Mouse (Mus musculus): ENCODE measurements around the gene Nfia. TPM values are rescaled to one million over a fixed set of nuclear protein-coding genes. Genes with fewer than 3 reads are reported as not detected.
A peak's percentile ranks its signal among the peaks of the same experiment; 100 is the strongest.

Nfia gene
- polyA plus RNA-seq, 1 experiment from 2014 or later = 19.9 TPM

GRCm38 (mm10) chr4:97854779-97855178, 82.2 kb downstream of the Nfia start:
- Histone ChIP-seq H3K4me3 (ENCODE audit: low read length) (no peak overlapping the region), H3K9ac (replicated peaks; ENCODE audit: low read length) (no peak overlapping the region), H3K27me3 (ENCODE audit: insufficient read depth, low read length) (no peaks in the 10 kb centered on the region), H3K27ac (ENCODE audit: low read length) (no peak overlapping the region), H3K9me3 (ENCODE audit: low read length) (no peaks in the 10 kb centered on the region), H3K36me3 (ENCODE audit: insufficient read depth, low read length) (no peaks in the 10 kb centered on the region), H3K4me1 (ENCODE audit: insufficient read depth, low read length) (0 out of 2 replicates have a peak, but pooled peaks cover 5% of the 10 kb centered on the region), H3K4me2 (replicated peaks; ENCODE audit: low read depth, low read length) (no peak overlapping the region)
- no peak for ATAC-seq (ENCODE audit: low FRiP score, low TSS enrichment)
- 76% methylated on average over 4 of the region's 4 CpGs for WGBS

- no peaks in the 10 kb centered on the region for H3K27me3 ChIP-seq (ENCODE audit: insufficient read depth, low read length)
- peaks cover 11% of the 10 kb centered on the region; the same call in 1 of the 2 replicates for H3K4me1 ChIP-seq (ENCODE audit: insufficient read depth, low read length)
- no peak for ATAC-seq (ENCODE audit: low FRiP score, low TSS enrichment)
- no peak overlapping the region for H3K4me2 ChIP-seq (replicated peaks; ENCODE audit: low read depth, low read length)
- no peak overlapping the region for H3K27ac ChIP-seq (ENCODE audit: low read length)
- no peak overlapping the region for H3K4me3 ChIP-seq (ENCODE audit: low read length)
- no peak overlapping the region for H3K9ac ChIP-seq (replicated peaks; ENCODE audit: low read length)
- H3K36me3 ChIP-seq (ENCODE audit: insufficient read depth, low read length) = no peaks in the 10 kb centered on the region
- H3K9me3 ChIP-seq (ENCODE audit: low read length) = no peaks in the 10 kb centered on the region
- WGBS = 91% methylated on average over 8 of the region's 8 CpGs
These were observed 83.3 kb downstream of the Nfia start for GRCm38 (mm10) chr4:97855712-97856420.

GRCm38 (mm10) chr4:97857549-97857948, 85.0 kb downstream of the Nfia start:
- H3K9ac ChIP-seq (replicated peaks; ENCODE audit: low read length) = no peak overlapping the region
- no peaks in the 10 kb centered on the region for H3K9me3 ChIP-seq (ENCODE audit: low read length)
- H3K4me1 ChIP-seq (ENCODE audit: insufficient read depth, low read length) = peaks cover 13% of the 10 kb centered on the region; the same call in 1 of the 2 replicates
- no peak overlapping the region for H3K4me3 ChIP-seq (ENCODE audit: low read length)
- H3K27me3 ChIP-seq (ENCODE audit: insufficient read depth, low read length) = no peaks in the 10 kb centered on the region
- H3K27ac ChIP-seq (ENCODE audit: low read length) = no peak overlapping the region
- no peak for ATAC-seq (ENCODE audit: low FRiP score, low TSS enrichment)
- 58% methylated on average over 2 of the region's 2 CpGs for WGBS
- no peak overlapping the region for H3K4me2 ChIP-seq (replicated peaks; ENCODE audit: low read depth, low read length)
- H3K36me3 ChIP-seq (ENCODE audit: insufficient read depth, low read length) = no peaks in the 10 kb centered on the region

- no peak overlapping the region for H3K4me3 ChIP-seq (ENCODE audit: low read length)
- peaks cover 13% of the 10 kb centered on the region; the same call in 1 of the 2 replicates for H3K4me1 ChIP-seq (ENCODE audit: insufficient read depth, low read length)
- no peak overlapping the region for H3K9ac ChIP-seq (replicated peaks; ENCODE audit: low read length)
- 63% methylated on average over 4 of the region's 4 CpGs for WGBS
- H3K9me3 ChIP-seq (ENCODE audit: low read length) = no peaks in the 10 kb centered on the region
- H3K27me3 ChIP-seq (ENCODE audit: insufficient read depth, low read length) = no peaks in the 10 kb centered on the region
- no peak overlapping the region for H3K27ac ChIP-seq (ENCODE audit: low read length)
- no peaks in the 10 kb centered on the region for H3K36me3 ChIP-seq (ENCODE audit: insufficient read depth, low read length)
- H3K4me2 ChIP-seq (replicated peaks; ENCODE audit: low read depth, low read length) = no peak overlapping the region
- ATAC-seq (ENCODE audit: low FRiP score, low TSS enrichment) = no peak
These were observed 86.9 kb downstream of the Nfia start for GRCm38 (mm10) chr4:97859431-97859830.

GRCm38 (mm10) chr4:97860376-97860775, 87.8 kb downstream of the Nfia start:
- H3K9ac ChIP-seq (replicated peaks; ENCODE audit: low read length) = no peak overlapping the region
- no peak overlapping the region for H3K27ac ChIP-seq (ENCODE audit: low read length)
- H3K4me3 ChIP-seq (ENCODE audit: low read length) = no peak overlapping the region
- H3K9me3 ChIP-seq (ENCODE audit: low read length) = no peaks in the 10 kb centered on the region
- peaks cover 13% of the 10 kb centered on the region; the same call in 1 of the 2 replicates for H3K4me1 ChIP-seq (ENCODE audit: insufficient read depth, low read length)
- H3K4me2 ChIP-seq (replicated peaks; ENCODE audit: low read depth, low read length) = no peak overlapping the region
- WGBS = 37% methylated on average over 3 of the region's 3 CpGs
- ATAC-seq (ENCODE audit: low FRiP score, low TSS enrichment) = peak; percentile 77; the same call in 1 of the 2 replicates
- H3K27me3 ChIP-seq (ENCODE audit: insufficient read depth, low read length) = no peaks in the 10 kb centered on the region
- H3K36me3 ChIP-seq (ENCODE audit: insufficient read depth, low read length) = no peaks in the 10 kb centered on the region

DNA sequence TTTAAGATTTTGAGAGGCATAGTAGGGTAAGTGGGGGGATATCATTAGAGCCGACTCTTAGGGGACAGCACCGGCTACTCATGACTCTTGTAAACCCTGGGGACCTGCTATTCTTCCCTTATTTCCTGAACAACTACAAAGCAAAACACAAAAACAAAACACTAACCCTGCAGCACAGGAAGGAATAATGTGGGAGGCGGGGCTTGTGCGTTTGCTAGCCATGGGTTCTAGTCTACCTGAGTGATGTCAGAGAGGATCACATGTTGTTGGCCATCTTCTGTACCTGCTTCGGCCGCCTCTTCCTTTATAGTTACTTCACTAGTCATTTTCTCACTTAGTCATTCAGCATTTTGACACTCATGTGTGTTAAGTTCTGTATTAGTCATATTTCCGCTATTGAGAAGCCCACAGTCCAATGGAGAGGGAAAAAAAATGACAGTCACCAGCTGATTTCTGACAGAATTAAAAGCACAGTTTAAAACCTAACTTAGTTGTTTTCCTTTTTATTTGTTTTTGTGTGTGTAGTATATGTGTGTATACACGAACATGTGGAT, 88.3 kb downstream of the Nfia start:
- WGBS = 81% methylated on average over 8 of the region's 8 CpGs
- H3K27ac ChIP-seq (ENCODE audit: low read length) = peak overlapping the region; percentile 34; the same call in 1 of the 2 replicates
- ATAC-seq (ENCODE audit: low FRiP score, low TSS enrichment) = no peak

DNA sequence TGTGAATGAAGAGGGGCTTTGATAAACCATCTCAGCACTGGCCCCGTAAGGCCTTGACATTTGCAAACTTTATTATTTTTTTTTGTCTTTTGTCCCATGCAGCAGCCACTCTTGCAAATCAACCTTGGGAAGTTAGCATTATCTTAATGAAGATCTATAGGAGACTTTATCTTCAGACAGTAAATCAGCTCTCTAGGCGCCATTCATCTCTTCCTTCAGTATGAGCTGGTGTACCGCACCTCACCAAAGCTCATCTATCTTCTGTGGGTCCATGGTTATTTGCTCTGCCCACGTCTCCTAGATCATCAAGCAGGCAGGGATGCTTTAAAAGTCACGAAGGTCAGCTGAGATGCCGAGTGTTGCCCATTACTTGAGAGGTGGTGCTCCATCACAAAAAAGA, 89.8 kb downstream of the Nfia start:
- no peaks in the 10 kb centered on the region for H3K27me3 ChIP-seq (ENCODE audit: insufficient read depth, low read length)
- H3K27ac ChIP-seq (ENCODE audit: low read length) = no peak overlapping the region
- 79% methylated on average over 6 of the region's 6 CpGs for WGBS
- peaks cover 13% of the 10 kb centered on the region; the same call in 1 of the 2 replicates for H3K4me1 ChIP-seq (ENCODE audit: insufficient read depth, low read length)
- no peak overlapping the region for H3K4me2 ChIP-seq (replicated peaks; ENCODE audit: low read depth, low read length)
- ATAC-seq (ENCODE audit: low FRiP score, low TSS enrichment) = no peak
- no peaks in the 10 kb centered on the region for H3K36me3 ChIP-seq (ENCODE audit: insufficient read depth, low read length)
- no peak overlapping the region for H3K4me3 ChIP-seq (ENCODE audit: low read length)
- H3K9ac ChIP-seq (replicated peaks; ENCODE audit: low read length) = no peak overlapping the region
- no peaks in the 10 kb centered on the region for H3K9me3 ChIP-seq (ENCODE audit: low read length)

More for the DNA sequence above, 88.3 kb downstream of the Nfia start:
- H3K4me2 ChIP-seq (replicated peaks; ENCODE audit: low read depth, low read length) = no peak overlapping the region
- no peaks in the 10 kb centered on the region for H3K27me3 ChIP-seq (ENCODE audit: insufficient read depth, low read length)
- H3K4me3 ChIP-seq (ENCODE audit: low read length) = no peak overlapping the region
- no peaks in the 10 kb centered on the region for H3K9me3 ChIP-seq (ENCODE audit: low read length)
- peaks cover 13% of the 10 kb centered on the region; the same call in 1 of the 2 replicates for H3K4me1 ChIP-seq (ENCODE audit: insufficient read depth, low read length)
- no peaks in the 10 kb centered on the region for H3K36me3 ChIP-seq (ENCODE audit: insufficient read depth, low read length)
- H3K9ac ChIP-seq (replicated peaks; ENCODE audit: low read length) = no peak overlapping the region

- no peaks in the 10 kb centered on the region for H3K9me3 ChIP-seq (ENCODE audit: low read length)
- H3K4me1 ChIP-seq (ENCODE audit: insufficient read depth, low read length) = peaks cover 23% of the 10 kb centered on the region
- WGBS = 91% methylated on average over 2 of the region's 2 CpGs
- no peaks in the 10 kb centered on the region for H3K36me3 ChIP-seq (ENCODE audit: insufficient read depth, low read length)
- no peak overlapping the region for H3K4me2 ChIP-seq (replicated peaks; ENCODE audit: low read depth, low read length)
- no peak for ATAC-seq (ENCODE audit: low FRiP score, low TSS enrichment)
- H3K4me3 ChIP-seq (ENCODE audit: low read length) = no peak overlapping the region
- no peak overlapping the region for H3K9ac ChIP-seq (replicated peaks; ENCODE audit: low read length)
- no peaks in the 10 kb centered on the region for H3K27me3 ChIP-seq (ENCODE audit: insufficient read depth, low read length)
- no peak overlapping the region for H3K27ac ChIP-seq (ENCODE audit: low read length)
These were observed 91.7 kb downstream of the Nfia start for GRCm38 (mm10) chr4:97864276-97864675.

DNA sequence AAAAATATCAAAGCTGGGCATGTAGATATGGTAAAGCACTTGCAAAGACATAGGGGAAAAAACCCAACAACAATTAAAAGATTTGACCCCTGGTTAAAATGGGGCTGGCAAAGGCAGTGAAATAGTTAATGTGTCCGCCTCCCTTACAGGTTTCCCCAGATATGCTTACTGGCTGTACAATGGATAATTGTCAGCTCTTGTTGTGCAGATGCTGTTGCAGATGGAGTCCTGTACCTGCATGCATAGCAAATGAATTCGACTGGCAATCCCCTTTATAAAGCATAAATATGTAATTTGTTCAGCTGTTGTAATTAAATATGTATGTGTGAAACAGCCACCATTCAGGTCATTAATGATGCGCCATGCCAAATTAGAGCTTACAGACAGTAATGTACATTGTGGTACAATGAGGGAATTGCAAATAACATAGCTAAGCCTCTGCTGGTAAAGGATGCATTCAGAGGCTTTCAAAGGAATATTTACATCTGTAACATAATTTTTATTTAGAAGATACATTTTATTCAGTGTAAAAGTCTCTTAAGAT, 92.9 kb downstream of the Nfia start:
- Histone ChIP-seq H3K9ac (replicated peaks; ENCODE audit: low read length) (no peak overlapping the region), H3K27ac (ENCODE audit: low read length) (no peak overlapping the region), H3K4me3 (ENCODE audit: low read length) (no peak overlapping the region), H3K27me3 (ENCODE audit: insufficient read depth, low read length) (no peaks in the 10 kb centered on the region), H3K4me1 (ENCODE audit: insufficient read depth, low read length) (peaks cover 20% of the 10 kb centered on the region), H3K4me2 (replicated peaks; ENCODE audit: low read depth, low read length) (no peak overlapping the region), H3K9me3 (ENCODE audit: low read length) (no peaks in the 10 kb centered on the region), H3K36me3 (ENCODE audit: insufficient read depth, low read length) (no peaks in the 10 kb centered on the region)
- 86% methylated on average over 3 of the region's 3 CpGs for WGBS
- no peak for ATAC-seq (ENCODE audit: low FRiP score, low TSS enrichment)

- Histone ChIP-seq H3K9ac (replicated peaks; ENCODE audit: low read length) (no peak overlapping the region), H3K27ac (ENCODE audit: low read length) (no peak overlapping the region), H3K36me3 (ENCODE audit: insufficient read depth, low read length) (no peaks in the 10 kb centered on the region), H3K9me3 (ENCODE audit: low read length) (no peaks in the 10 kb centered on the region), H3K4me2 (replicated peaks; ENCODE audit: low read depth, low read length) (no peak overlapping the region), H3K4me1 (ENCODE audit: insufficient read depth, low read length) (peaks cover 16% of the 10 kb centered on the region), H3K27me3 (ENCODE audit: insufficient read depth, low read length) (no peaks in the 10 kb centered on the region), H3K4me3 (ENCODE audit: low read length) (no peak overlapping the region)
- ATAC-seq (ENCODE audit: low FRiP score, low TSS enrichment) = no peak
- 38% methylated on average over 5 of the region's 5 CpGs for WGBS
These were observed 93.9 kb downstream of the Nfia start for GRCm38 (mm10) chr4:97866463-97866862.

Data from kidney, embryonic 16.5 days (tissue).